Mouse (Mus musculus) E14TG2a.4 (cell line): ENCODE data around the gene Acot12.
A peak's percentile ranks its signal among the peaks of the same experiment; 100 is the strongest.

Source experiments
- H3K27me3 ChIP-seq: 2 replicates; pipeline ENCODE4 v1.6.1; 2014; ENCODE audit warnings: low read length, control low read depth; ENCODE audit not compliant: insufficient read depth
- H3K36me3 ChIP-seq: 2 replicates; pipeline ENCODE4 v1.6.1; 2014; ENCODE audit warnings: low read length, control low read depth; ENCODE audit not compliant: insufficient read depth
- H3K4me1 ChIP-seq: replicated peaks from 2 replicates; pipeline ENCODE4 v1.6.1; 2014; ENCODE audit warnings: low read depth, low read length, control low read depth
- H3K4me3 ChIP-seq: replicated peaks from 2 replicates; pipeline ENCODE4 v1.5.1; 2014; ENCODE audit warnings: mild to moderate bottlenecking, low read length
- H3K9me3 ChIP-seq: 2 replicates; pipeline ENCODE4 v1.6.1; 2014; ENCODE audit warnings: low read length, control low read depth
- CTCF ChIP-seq: conservative IDR thresholded peaks from 2 replicates; pipeline ENCODE4 v1.5.1; 2014; ENCODE audit warnings: low read length
- NANOG ChIP-seq: IDR thresholded peaks from 2 replicates; pipeline ENCODE4 v1.6.1; 2014; ENCODE audit warnings: borderline replicate concordance, low read length, mixed read lengths
- POU5F1 ChIP-seq: IDR thresholded peaks from 2 replicates; pipeline ENCODE4 v1.6.1; 2014; ENCODE audit warnings: low read length, borderline replicate concordance

The Acot12 gene

GRCm38 (mm10) chr13:91724211-91724610, 17.1 kb upstream of the Acot12 start:
- Histone ChIP-seq H3K27me3 (0 out of 2 replicates have a peak, but pooled peaks cover 5% of the 10 kb centered on the region), H3K4me3 (no peak overlapping the region), H3K36me3 (no peaks in the 10 kb centered on the region), H3K4me1 (0 out of 2 replicates have a peak, but pooled peaks cover 6% of the 10 kb centered on the region), H3K9me3 (no peaks in the 10 kb centered on the region)
- TF ChIP-seq POU5F1 (no peak), CTCF (no peak), NANOG (no peak)

GRCm38 (mm10) chr13:91725130-91725529, 16.2 kb upstream of the Acot12 start:
- H3K9me3 ChIP-seq: no peaks in the 10 kb centered on the region
- 0 out of 2 replicates have a peak, but pooled peaks cover 5% of the 10 kb centered on the region for H3K27me3 ChIP-seq
- TF ChIP-seq POU5F1 (no peak), NANOG (no peak), CTCF (no peak)
- H3K36me3 ChIP-seq: no peaks in the 10 kb centered on the region
- H3K4me3 ChIP-seq: no peak overlapping the region
- 0 out of 2 replicates have a peak, but pooled peaks cover 6% of the 10 kb centered on the region for H3K4me1 ChIP-seq

GRCm38 (mm10) chr13:91727899-91728298, 13.4 kb upstream of the Acot12 start:
- Histone ChIP-seq H3K9me3 (no peaks in the 10 kb centered on the region), H3K4me1 (0 out of 2 replicates have a peak, but pooled peaks cover 6% of the 10 kb centered on the region), H3K4me3 (no peak overlapping the region), H3K36me3 (no peaks in the 10 kb centered on the region), H3K27me3 (0 out of 2 replicates have a peak, but pooled peaks cover 5% of the 10 kb centered on the region)
- TF ChIP-seq NANOG: no peak
- TF ChIP-seq POU5F1: no peak
- no peak for TF ChIP-seq CTCF

GRCm38 (mm10) chr13:91737191-91737590, 4.1 kb upstream of the Acot12 start:
- H3K4me3 ChIP-seq: no peak overlapping the region
- H3K36me3 ChIP-seq: no peaks in the 10 kb centered on the region
- H3K27me3 ChIP-seq: peaks cover 21% of the 10 kb centered on the region
- peaks cover 7% of the 10 kb centered on the region; the same call in 1 of the 2 replicates for H3K4me1 ChIP-seq
- H3K9me3 ChIP-seq: no peaks in the 10 kb centered on the region
- TF ChIP-seq POU5F1 (no peak), NANOG (no peak), CTCF (no peak)

GRCm38 (mm10) chr13:91740851-91741250, 461 bp upstream of the Acot12 start:
- no peaks in the 10 kb centered on the region for H3K36me3 ChIP-seq
- TF ChIP-seq NANOG (no peak), CTCF (no peak), POU5F1 (no peak)
- peak overlapping the region; percentile 75 for H3K4me3 ChIP-seq
- H3K9me3 ChIP-seq: no peaks in the 10 kb centered on the region
- H3K4me1 ChIP-seq: peaks cover 7% of the 10 kb centered on the region; the same call in 1 of the 2 replicates
- H3K27me3 ChIP-seq: peaks cover 28% of the 10 kb centered on the region

- Histone ChIP-seq H3K4me3 (no peak overlapping the region), H3K36me3 (no peaks in the 10 kb centered on the region), H3K4me1 (peaks cover 7% of the 10 kb centered on the region; the same call in 1 of the 2 replicates), H3K27me3 (peaks cover 28% of the 10 kb centered on the region), H3K9me3 (no peaks in the 10 kb centered on the region)
- TF ChIP-seq CTCF: no peak
Measured at GRCm38 (mm10) chr13:91743180-91743579, 1.9 kb downstream of the Acot12 start.

- Histone ChIP-seq H3K36me3 (no peaks in the 10 kb centered on the region), H3K4me3 (no peak overlapping the region), H3K4me1 (0 out of 2 replicates have a peak, but pooled peaks cover 3% of the 10 kb centered on the region), H3K9me3 (no peaks in the 10 kb centered on the region), H3K27me3 (peaks cover 11% of the 10 kb centered on the region)
- no peak for TF ChIP-seq NANOG
- no peak for TF ChIP-seq POU5F1
- no peak for TF ChIP-seq CTCF
Measured at GRCm38 (mm10) chr13:91746470-91746869, 5.2 kb downstream of the Acot12 start.

GRCm38 (mm10) chr13:91748401-91748800, 7.1 kb downstream of the Acot12 start:
- no peak for TF ChIP-seq CTCF
- TF ChIP-seq NANOG: no peak
- TF ChIP-seq POU5F1: no peak
- no peaks in the 10 kb centered on the region for H3K27me3 ChIP-seq
- no peaks in the 10 kb centered on the region for H3K9me3 ChIP-seq
- H3K4me3 ChIP-seq: no peak overlapping the region
- H3K4me1 ChIP-seq: no peaks in the 10 kb centered on the region
- no peaks in the 10 kb centered on the region for H3K36me3 ChIP-seq

GRCm38 (mm10) chr13:91749981-91750380, 8.7 kb downstream of the Acot12 start:
- Histone ChIP-seq H3K36me3 (no peaks in the 10 kb centered on the region), H3K27me3 (no peaks in the 10 kb centered on the region), H3K4me3 (no peak overlapping the region), H3K4me1 (no peaks in the 10 kb centered on the region), H3K9me3 (no peaks in the 10 kb centered on the region)
- no peak for TF ChIP-seq NANOG
- no peak for TF ChIP-seq CTCF
- no peak for TF ChIP-seq POU5F1
